Mouse (Mus musculus) kidney, adult 2 months (tissue): ENCODE results near the gene Wscd1.

Experiments used
- CTCF ChIP-seq: fragments of 200-500 bp; conservative IDR thresholded peaks from 2 replicates; pipeline ENCODE4 v1.5.1; 2011; ENCODE audit warnings: low read depth, mild to moderate bottlenecking, control low read depth, low read length, moderate library complexity, mixed read lengths; ENCODE audit not compliant: insufficient read depth, insufficient read length
- POLR2A ChIP-seq: fragments of 200-500 bp; IDR thresholded peaks from one replicate; pipeline ENCODE4 v1.6.1; 2011; ENCODE audit warnings: low read depth, low read length, control low read depth

- TF ChIP-seq CTCF (no peak), POLR2A (no peak)
These were observed 1.5 kb downstream of the Wscd1 start for GRCm38 (mm10) chr11:71751174-71751611.
